Mouse (Mus musculus) spleen, adult 2 months (tissue): ENCODE results near the gene Mylk2. TPM values are rescaled to one million over a fixed set of nuclear protein-coding genes. Genes with fewer than 3 reads are reported as not detected.

Source experiments
- DNase-seq, 2 experiments: peaks; one replicate each; pipeline versions ENCODE4 v3.0.0 to v3.0.0-alpha.2; 2012 to 2021; ENCODE audit warnings: low spot score in 2 of 2, low read depth in 1 of 2
- H3K27ac ChIP-seq: fragments of 200-500 bp; 2 replicates; pipeline ENCODE4 v1.5.1; 2012; ENCODE audit warnings: low read length, inconsistent platforms; ENCODE audit not compliant: insufficient read depth
- H3K27me3 ChIP-seq: fragments of 200-500 bp; 2 replicates; pipeline ENCODE4 v1.6.1; 2012; ENCODE audit warnings: mild to moderate bottlenecking, moderate library complexity, low read length, inconsistent platforms; ENCODE audit not compliant: control insufficient read depth, insufficient read depth
- H3K36me3 ChIP-seq: fragments of 200-500 bp; 2 replicates; pipeline ENCODE4 v1.6.1; 2012; ENCODE audit warnings: mild to moderate bottlenecking, low read length, inconsistent platforms; ENCODE audit not compliant: control insufficient read depth, insufficient read depth
- H3K4me1 ChIP-seq: fragments of 200-500 bp; 2 replicates; pipeline ENCODE4 v1.6.1; 2011; ENCODE audit warnings: inconsistent platforms; ENCODE audit not compliant: control insufficient read depth, insufficient read depth, insufficient read length
- H3K4me3 ChIP-seq: fragments of 200-500 bp; 2 replicates; pipeline ENCODE4 v1.5.1; 2011; ENCODE audit warnings: mild to moderate bottlenecking, inconsistent platforms; ENCODE audit not compliant: insufficient read depth, insufficient read length; ENCODE audit errors: extremely low read depth
- CTCF ChIP-seq: fragments of 200-500 bp; IDR thresholded peaks from 2 replicates; pipeline ENCODE4 v1.5.1; 2011; ENCODE audit warnings: mild to moderate bottlenecking, inconsistent platforms; ENCODE audit not compliant: insufficient read depth, insufficient read length, insufficient replicate concordance; ENCODE audit errors: extremely low read depth
- POLR2A ChIP-seq: fragments of 200-500 bp; IDR thresholded peaks from 2 replicates; pipeline ENCODE4 v1.6.1; 2011; ENCODE audit warnings: low read depth, low read length, inconsistent platforms
- WGBS: fragments of 180-500 bp; shearing (Covaris S2); methylation state at CpG from one replicate; pipeline ENCODE4 v1.1.7; 2018; 5-methylcytosine and 5-hydroxymethylcytosine counted together
- polyA plus RNA-seq: library from polyadenylated mRNA; depleted of rRNA; stranded (reverse); fragments of >200 nt; gene quantifications from 2 replicates; pipeline ENCODE4 v1.2.3, GENCODE M21; 2012; rRNA removed

The Mylk2 gene
- polyA plus RNA-seq, result 0.23 and 0.34 TPM in 2 replicates

DNA sequence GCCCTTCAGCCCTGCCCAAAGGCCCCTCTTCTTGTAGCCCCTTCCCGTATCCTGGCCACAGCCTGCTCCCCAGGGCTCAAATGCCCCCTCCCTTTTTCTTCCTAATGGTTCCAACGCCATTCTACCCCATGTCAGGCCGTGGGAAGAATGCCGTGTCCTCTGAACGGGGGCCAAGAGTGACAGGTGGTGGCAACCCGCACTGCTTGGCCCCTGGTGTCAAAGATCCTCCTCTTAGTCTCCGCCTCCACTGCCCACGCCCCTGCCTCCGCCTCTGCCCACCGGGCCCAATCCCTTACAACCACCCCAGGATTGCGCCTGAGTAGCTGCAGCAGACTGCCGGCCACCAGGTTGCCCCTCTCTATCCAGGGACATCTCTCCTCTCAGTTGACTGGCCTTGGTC is at the start of gene Mylk2:
Gene Mylk2 (plus strand): TSS at position 322 of the 400 bp plus-strand sequence.
- H3K4me1 ChIP-seq, result peaks cover 13% of the 10 kb centered on the region; the same call in 1 of the 2 replicates
- TF ChIP-seq CTCF, result no peak
- TF ChIP-seq POLR2A, result no peak
- 41% methylated on average over 12 of the region's 12 CpGs for WGBS
- peaks cover 4% of the 10 kb centered on the region; the same call in 1 of the 2 replicates for H3K27me3 ChIP-seq
- no peak for DNase-seq
- H3K27ac ChIP-seq, result no peak within 1 kb of the TSS
- no peaks in the 10 kb centered on the region for H3K36me3 ChIP-seq
- no peak within 1 kb of the TSS for H3K4me3 ChIP-seq

DNA sequence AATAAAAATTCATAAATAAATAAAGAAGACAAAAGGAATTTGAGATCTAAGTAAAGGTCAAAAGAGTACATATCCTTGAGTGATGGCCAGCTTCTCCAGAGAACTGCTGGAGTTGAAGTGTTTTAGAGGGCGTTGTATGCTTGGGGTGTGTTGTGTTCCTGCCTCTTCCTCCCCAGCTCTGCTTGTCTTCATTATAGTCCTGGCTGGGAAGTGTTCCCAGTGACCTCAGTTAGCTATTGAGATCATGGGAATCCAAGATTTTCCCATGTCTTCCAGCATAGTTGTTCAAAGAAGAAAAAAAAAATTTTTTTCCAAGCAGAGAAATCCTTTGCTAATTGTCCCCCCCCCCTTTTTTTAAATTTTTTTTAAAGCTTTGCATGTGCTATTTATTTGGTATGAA is 49.3 kb upstream of the Mylk2 start:
- no peak for DNase-seq
- Histone ChIP-seq H3K4me1 (no peaks in the 10 kb centered on the region), H3K27ac (no peak overlapping the region), H3K36me3 (no peaks in the 10 kb centered on the region; the same call in 1 of the 2 replicates), H3K4me3 (no peak overlapping the region), H3K27me3 (no peaks in the 10 kb centered on the region)
- 95% methylated on average over 1 of the region's 1 CpGs for WGBS
- TF ChIP-seq CTCF, result no peak

DNA sequence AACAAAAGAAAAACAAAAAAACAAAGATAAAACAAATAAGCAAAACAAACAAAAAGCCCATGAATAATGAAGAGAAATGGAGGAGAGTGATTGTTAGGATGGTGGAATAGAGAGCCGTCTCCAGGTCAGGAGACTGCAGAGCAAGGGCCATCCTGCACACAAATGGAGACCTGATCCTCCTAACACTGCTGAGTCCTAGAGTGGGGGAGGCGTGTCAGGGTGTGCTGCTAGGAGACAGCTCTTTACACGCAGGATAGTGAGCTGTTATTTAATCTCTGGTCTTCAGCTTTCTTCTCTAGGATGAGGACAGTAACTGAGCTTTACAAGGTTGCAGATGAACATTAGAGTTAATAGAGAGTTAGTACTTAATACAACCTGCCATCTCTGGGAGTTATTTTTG is 48.5 kb upstream of the Mylk2 start:
- 86% methylated on average over 3 of the region's 3 CpGs for WGBS
- H3K27ac ChIP-seq, result no peak overlapping the region
- H3K4me1 ChIP-seq, result no peaks in the 10 kb centered on the region
- no peak for DNase-seq
- TF ChIP-seq POLR2A, result no peak
- no peak for TF ChIP-seq CTCF
- no peak overlapping the region for H3K4me3 ChIP-seq
- H3K27me3 ChIP-seq, result no peaks in the 10 kb centered on the region
- H3K36me3 ChIP-seq, result no peaks in the 10 kb centered on the region; the same call in 1 of the 2 replicates

DNA sequence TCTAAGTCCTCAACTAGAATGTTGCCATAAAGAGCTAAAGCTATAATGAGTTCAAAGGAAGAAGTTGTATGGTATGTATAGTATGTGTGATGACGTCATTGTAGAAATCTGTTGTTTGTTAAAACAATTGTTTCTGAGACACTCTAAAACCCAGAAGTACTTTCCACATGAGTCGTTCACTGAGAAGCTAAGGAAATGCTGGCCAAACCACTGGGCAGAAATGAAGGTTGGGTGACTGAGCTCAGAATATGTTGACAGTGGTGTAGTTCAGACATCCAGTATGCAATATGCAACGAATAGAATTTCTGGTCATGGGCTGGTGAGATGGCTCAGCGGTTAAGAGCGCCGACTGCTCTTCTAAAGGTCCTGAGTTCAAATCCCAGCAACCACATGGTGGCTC is 47.8 kb upstream of the Mylk2 start:
- no peak overlapping the region for H3K27ac ChIP-seq
- H3K4me3 ChIP-seq, result no peak overlapping the region
- TF ChIP-seq CTCF, result no peak
- no peak for TF ChIP-seq POLR2A
- no peaks in the 10 kb centered on the region; the same call in 1 of the 2 replicates for H3K36me3 ChIP-seq
- H3K4me1 ChIP-seq, result no peaks in the 10 kb centered on the region
- no peaks in the 10 kb centered on the region for H3K27me3 ChIP-seq
- 93% methylated on average over 6 of the region's 6 CpGs for WGBS
- DNase-seq, result no peak

DNA sequence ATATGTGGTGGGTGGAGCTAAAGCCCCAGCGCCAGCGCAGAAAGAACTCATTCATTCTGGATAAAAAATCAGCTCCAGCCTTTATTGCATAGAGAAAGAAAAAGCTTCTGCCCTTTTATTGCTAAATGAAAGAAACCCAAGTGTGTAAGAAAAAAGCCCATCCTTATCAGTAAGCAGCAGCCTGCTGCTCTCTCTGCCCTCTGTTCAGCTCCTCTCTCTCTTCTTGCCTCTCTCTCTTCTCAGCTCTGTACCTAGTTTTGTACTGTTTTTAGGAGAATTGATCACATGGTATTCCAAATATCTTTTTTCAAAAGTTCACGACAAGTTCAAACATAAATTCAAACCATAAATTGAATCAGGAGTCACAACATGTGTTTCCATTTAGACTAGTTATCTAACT is 32.9 kb upstream of the Mylk2 start:
- no peaks in the 10 kb centered on the region for H3K27me3 ChIP-seq
- no peak for TF ChIP-seq CTCF
- no peak for TF ChIP-seq POLR2A
- DNase-seq, result no peak
- no peaks in the 10 kb centered on the region for H3K4me1 ChIP-seq
- H3K4me3 ChIP-seq, result no peak overlapping the region
- WGBS, result 88% methylated on average over 3 of the region's 3 CpGs
- no peak overlapping the region for H3K27ac ChIP-seq
- peaks cover 3% of the 10 kb centered on the region for H3K36me3 ChIP-seq

DNA sequence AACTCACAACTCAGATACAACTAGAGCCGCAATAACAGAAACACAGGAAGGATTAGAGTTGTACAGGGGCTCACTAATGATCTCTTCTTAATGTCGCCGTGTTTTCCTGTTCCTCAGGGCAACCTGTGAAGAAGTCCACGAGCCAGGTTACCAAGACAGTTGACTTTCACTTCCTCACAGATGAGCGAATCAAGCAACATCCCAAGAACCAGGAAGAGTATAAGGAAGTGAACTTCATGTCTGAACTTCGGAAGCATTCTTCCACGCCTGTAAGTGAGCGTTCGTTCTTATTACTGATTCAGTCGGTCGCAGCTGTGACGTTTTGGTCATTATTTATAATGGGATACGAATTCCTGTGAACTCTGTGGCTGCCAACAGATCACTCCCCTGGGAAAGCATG is 30.3 kb upstream of the Mylk2 start:
- DNase-seq, result peak in 1 of 2 experiments; percentile 7
- Histone ChIP-seq H3K4me3 (no peak overlapping the region), H3K4me1 (no peaks in the 10 kb centered on the region), H3K36me3 (peaks cover 3% of the 10 kb centered on the region), H3K27me3 (no peaks in the 10 kb centered on the region), H3K27ac (no peak overlapping the region)
- no peak for TF ChIP-seq CTCF
- no peak for TF ChIP-seq POLR2A
- WGBS, result 80% methylated on average over 13 of the region's 13 CpGs

DNA sequence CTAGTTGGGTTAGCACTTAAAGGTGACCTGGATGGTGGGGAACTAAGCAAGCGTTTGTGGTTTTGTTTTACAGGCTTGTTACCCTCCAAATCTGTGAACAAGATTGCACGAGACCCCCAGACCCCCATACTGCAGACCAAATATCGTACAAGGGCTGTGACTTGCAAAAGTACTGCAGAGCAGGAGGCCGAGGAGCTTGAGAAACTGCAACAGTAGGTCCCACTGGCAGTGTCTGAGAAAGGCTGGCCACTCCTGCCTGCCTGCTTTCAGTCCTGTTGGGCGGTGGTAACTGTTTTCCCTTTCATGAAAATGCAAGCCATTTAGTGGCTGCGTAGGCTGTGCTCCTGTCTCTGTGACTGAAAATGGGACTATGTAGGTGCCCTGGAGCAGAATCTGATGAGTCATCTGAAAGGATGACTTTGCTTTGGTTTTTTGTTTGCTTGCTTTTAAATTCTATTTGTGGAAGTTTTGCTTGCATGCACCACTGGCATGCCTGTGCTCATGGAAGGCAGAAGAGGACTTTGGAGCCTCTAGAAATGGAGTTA is 27.0 kb upstream of the Mylk2 start:
- H3K27ac ChIP-seq, result no peak overlapping the region
- DNase-seq, result no peak
- TF ChIP-seq CTCF, result no peak
- no peak for TF ChIP-seq POLR2A
- H3K27me3 ChIP-seq, result no peaks in the 10 kb centered on the region
- peaks cover 3% of the 10 kb centered on the region for H3K36me3 ChIP-seq
- no peak overlapping the region for H3K4me3 ChIP-seq
- 93% methylated on average over 6 of the region's 6 CpGs for WGBS
- H3K4me1 ChIP-seq, result no peaks in the 10 kb centered on the region
